19 mouse cellular contexts compared by ENCODE assay signal in the genomic region with DNA sequence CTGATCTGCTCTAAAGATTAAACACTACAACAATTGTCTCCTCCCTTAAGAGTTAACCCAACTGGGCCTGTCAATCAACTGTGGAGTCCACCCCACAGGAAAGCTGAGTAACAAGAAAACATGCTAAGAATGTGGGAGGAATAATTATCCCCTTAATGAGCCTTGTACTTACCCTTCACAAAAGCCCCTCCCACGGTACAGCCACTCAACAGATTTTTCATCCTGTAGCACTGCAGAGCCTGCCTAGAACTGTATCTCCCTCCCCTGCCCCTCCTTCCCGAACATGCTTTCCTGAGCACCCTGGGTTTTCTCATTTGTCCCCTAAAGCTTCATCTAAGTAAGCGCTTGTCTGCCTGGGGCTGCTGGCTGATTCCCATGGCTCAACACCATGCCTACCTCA.
DNase-seq lines count a peak whose midpoint lies in the region; ATAC-seq and TF ChIP-seq lines count a peak whose summit lies in the region.
"Had no signal": no experiment of that assay in that cellular context is flagged by ENCODE, and none has a peak within 500 bp of the region (broad histone marks: within the 10 kb centered on the region; RNA-seq: fewer than 3 reads in every experiment).

No protein-coding gene starts in this region.

- no peak overlapping the region for H3K27ac ChIP-seq in hindbrain, embryonic 11.5 days (ENCODE audit: low read depth, low read length)
- H3K27ac ChIP-seq in hindbrain, embryonic 12.5 days = no peak overlapping the region
- H3K27ac ChIP-seq in forebrain, embryonic 12.5 days = no peak overlapping the region
- H3K27ac ChIP-seq in gastrocnemius, adult 2 months = no peak overlapping the region
- H3K27ac ChIP-seq in midbrain, embryonic 10.5 days (replicated peaks) = no peak overlapping the region
- H3K27ac ChIP-seq: embryonic facial prominence, embryonic 13.5 days; heart, embryonic 13.5 days; hindbrain, embryonic 10.5 days; limb, embryonic 15.5 days; macrophage had no signal

- H3K4me2 ChIP-seq in hindbrain, embryonic 11.5 days (replicated peaks; ENCODE audit: low read depth, low read length) = no peak overlapping the region
- H3K4me2 ChIP-seq in hindbrain, embryonic 12.5 days (replicated peaks) = no peak overlapping the region
- no peak overlapping the region for H3K4me2 ChIP-seq in forebrain, embryonic 12.5 days
- H3K4me2 ChIP-seq: embryonic facial prominence, embryonic 13.5 days; heart, embryonic 13.5 days; limb, embryonic 15.5 days had no signal

- H3K9ac ChIP-seq in hindbrain, embryonic 11.5 days (ENCODE audit: low read depth, low read length) = no peak overlapping the region
- no peak overlapping the region for H3K9ac ChIP-seq in hindbrain, embryonic 12.5 days
- H3K9ac ChIP-seq in forebrain, embryonic 12.5 days = no peak overlapping the region
- H3K9ac ChIP-seq: embryonic facial prominence, embryonic 13.5 days; heart, embryonic 13.5 days; limb, embryonic 15.5 days had no signal

- peak; percentile 15 for DNase-seq in hindbrain, embryonic 11.5 days (ENCODE audit: low spot score)
- peak; percentile 22 for DNase-seq in retina, postnatal 1 day
- no peak for DNase-seq in retina, embryonic 14.5 days (ENCODE audit: low spot score)
- DNase-seq in gastrocnemius, adult 2 months = no peak
- DNase-seq in midbrain, embryonic 10.5 days (ENCODE audit: low spot score) = no peak
- DNase-seq in adrenal gland, adult 2 months = no peak
- DNase-seq: adrenal gland, postnatal 10 days; cerebellum, adult 9-11 months; lung, adult 2 months; right cerebral cortex, postnatal 14 days had no signal

- ATAC-seq in hindbrain, embryonic 11.5 days (ENCODE audit: low FRiP score) = peak; percentile 45; the same call in 1 of the 2 replicates
- no peak; the same call in 1 of the 2 replicates for ATAC-seq in hindbrain, embryonic 12.5 days (ENCODE audit: low FRiP score)
- ATAC-seq in forebrain, embryonic 12.5 days (ENCODE audit: low FRiP score) = peak; percentile 67; the same call in 1 of the 2 replicates
- ATAC-seq: intestine, embryonic 16.5 days; midbrain, embryonic 16.5 days had no signal

- no peaks in the 10 kb centered on the region for H3K9me3 ChIP-seq in hindbrain, embryonic 11.5 days (ENCODE audit: control insufficient read depth, low read length)
- H3K9me3 ChIP-seq in hindbrain, embryonic 12.5 days (replicated peaks) = no peaks in the 10 kb centered on the region
- no peaks in the 10 kb centered on the region for H3K9me3 ChIP-seq in forebrain, embryonic 12.5 days
- H3K9me3 ChIP-seq in midbrain, embryonic 10.5 days (replicated peaks) = no peaks in the 10 kb centered on the region
- H3K9me3 ChIP-seq: embryonic facial prominence, embryonic 13.5 days; heart, embryonic 13.5 days; hindbrain, embryonic 10.5 days; limb, embryonic 15.5 days had no signal

- no peak for TF ChIP-seq CTCF in gastrocnemius, adult 2 months (IDR thresholded peaks at IDR 0.05)

- WGBS in hindbrain, embryonic 11.5 days = 35% methylated on average over 3 of the region's 3 CpGs
- WGBS in hindbrain, embryonic 12.5 days = 27% methylated on average over 3 of the region's 3 CpGs
- 28% methylated on average over 3 of the region's 3 CpGs for WGBS in forebrain, embryonic 12.5 days
- 44% methylated on average over 3 of the region's 3 CpGs for WGBS in midbrain, embryonic 10.5 days

- intact Hi-C loops in gastrocnemius, adult 2 months (cut with DNase I) = no loop called here

- peaks cover 3% of the 10 kb centered on the region; the same call in 1 of the 2 replicates for H3K4me1 ChIP-seq in hindbrain, embryonic 11.5 days (replicated peaks; ENCODE audit: control insufficient read depth, insufficient read depth, low read length)
- peaks cover 24% of the 10 kb centered on the region for H3K4me1 ChIP-seq in hindbrain, embryonic 12.5 days
- peaks cover 14% of the 10 kb centered on the region for H3K4me1 ChIP-seq in forebrain, embryonic 12.5 days
- peaks cover 25% of the 10 kb centered on the region for H3K4me1 ChIP-seq in midbrain, embryonic 10.5 days

- H3K36me3 ChIP-seq in hindbrain, embryonic 11.5 days (ENCODE audit: control insufficient read depth, insufficient read depth, low read length) = no peaks in the 10 kb centered on the region
- H3K36me3 ChIP-seq in hindbrain, embryonic 12.5 days = no peaks in the 10 kb centered on the region
- no peaks in the 10 kb centered on the region for H3K36me3 ChIP-seq in forebrain, embryonic 12.5 days (replicated peaks)
- no peaks in the 10 kb centered on the region for H3K36me3 ChIP-seq in midbrain, embryonic 10.5 days
- H3K36me3 ChIP-seq: embryonic facial prominence, embryonic 13.5 days; heart, embryonic 13.5 days; hindbrain, embryonic 10.5 days; limb, embryonic 15.5 days had no signal

- no peak overlapping the region for H3K4me3 ChIP-seq in hindbrain, embryonic 11.5 days (ENCODE audit: low read depth, low read length)
- no peak overlapping the region for H3K4me3 ChIP-seq in hindbrain, embryonic 12.5 days
- no peak overlapping the region for H3K4me3 ChIP-seq in forebrain, embryonic 12.5 days (replicated peaks)
- no peak overlapping the region for H3K4me3 ChIP-seq in gastrocnemius, adult 2 months
- no peak overlapping the region for H3K4me3 ChIP-seq in midbrain, embryonic 10.5 days
- H3K4me3 ChIP-seq: embryonic facial prominence, embryonic 13.5 days; heart, embryonic 13.5 days; hindbrain, embryonic 10.5 days; limb, embryonic 15.5 days had no signal

- no peaks in the 10 kb centered on the region for H3K27me3 ChIP-seq in hindbrain, embryonic 11.5 days (ENCODE audit: control insufficient read depth, insufficient read depth, low read length)
- no peaks in the 10 kb centered on the region for H3K27me3 ChIP-seq in hindbrain, embryonic 12.5 days
- no peaks in the 10 kb centered on the region for H3K27me3 ChIP-seq in forebrain, embryonic 12.5 days
- no peaks in the 10 kb centered on the region for H3K27me3 ChIP-seq in midbrain, embryonic 10.5 days (ENCODE audit: low read depth, poor library complexity, severe bottlenecking)
- H3K27me3 ChIP-seq: embryonic facial prominence, embryonic 13.5 days; heart, embryonic 13.5 days; limb, embryonic 15.5 days had no signal

Comparison
In these comparisons a context has a peak if more than half of its experiments do, and no peak if none do; other contexts are left out.
1. DNase-seq: peak in hindbrain, embryonic 11.5 days (single experiment) and retina, postnatal 1 day (single experiment); none in retina, embryonic 14.5 days (single experiment), gastrocnemius, adult 2 months (single experiment), midbrain, embryonic 10.5 days (single experiment) and adrenal gland, adult 2 months (single experiment).